Mouse (Mus musculus) liver, embryonic 13.5 days (tissue): ENCODE measurements around the gene Lhx5. TPM values are rescaled to one million over a fixed set of nuclear protein-coding genes. Genes with fewer than 3 reads are reported as not detected.

ENCODE experiments used
- ATAC-seq: fragments of 200-750 bp; cut with Nextera tagmentation; 2 replicates; pipeline ENCODE4 v1.8.0; 2017; ENCODE audit warnings: low read depth, mild to moderate bottlenecking, moderate number of reproducible peaks, moderate library complexity
- DNase-seq: peaks from one replicate; pipeline ENCODE4 v3.0.0; 2022
- H3K27ac ChIP-seq: fragments of 300-500 bp; sonication (generic); 2 replicates; pipeline ENCODE4 v1.5.1; 2015; ENCODE audit warnings: moderate library complexity, mild to moderate bottlenecking, inconsistent platforms
- H3K27me3 ChIP-seq: fragments of 300-500 bp; sonication (generic); 2 replicates; pipeline ENCODE4 v1.6.1; 2015; ENCODE audit warnings: mild to moderate bottlenecking, inconsistent platforms
- H3K36me3 ChIP-seq: fragments of 300-500 bp; sonication (generic); 2 replicates; pipeline ENCODE4 v1.6.1; 2015; ENCODE audit warnings: mild to moderate bottlenecking, inconsistent platforms
- H3K4me1 ChIP-seq: fragments of 300-500 bp; sonication (generic); replicated peaks from 2 replicates; pipeline ENCODE4 v1.6.1; 2015; ENCODE audit warnings: inconsistent platforms
- H3K4me2 ChIP-seq: fragments of 300-500 bp; sonication (generic); 2 replicates; pipeline ENCODE4 v1.6.1; 2015; ENCODE audit warnings: inconsistent platforms, mild to moderate bottlenecking, moderate library complexity
- H3K4me3 ChIP-seq: fragments of 300-500 bp; sonication (generic); replicated peaks from 2 replicates; pipeline ENCODE4 v1.5.1; 2015; ENCODE audit warnings: mild to moderate bottlenecking, inconsistent platforms
- H3K9ac ChIP-seq: fragments of 300-500 bp; sonication (generic); 2 replicates; pipeline ENCODE4 v1.6.1; 2015; ENCODE audit warnings: mild to moderate bottlenecking, inconsistent platforms
- H3K9me3 ChIP-seq: fragments of 300-500 bp; sonication (generic); replicated peaks from 2 replicates; pipeline ENCODE4 v1.6.1; 2016; ENCODE audit warnings: inconsistent platforms
- WGBS: fragments of 180-500 bp; shearing (Covaris S2); methylation state at CpG from one replicate; pipeline ENCODE4 v1.1.7; 2015; ENCODE audit not compliant: insufficient replicate concordance; 5-methylcytosine and 5-hydroxymethylcytosine counted together
- polyA plus RNA-seq: library from polyadenylated mRNA; unstranded; fragments of >200 nt; fragmentation: Nextera tagmentation; extraction: Ambion mirVana; gene quantifications from 2 replicates; pipeline ENCODE4 v1.2.1, GENCODE M21; 2015

The Lhx5 gene
- polyA plus RNA-seq: not detected in 2 replicates

GRCm38 (mm10) chr5:120431649-120432485 lies at the start of gene Lhx5:
TSS of gene Lhx5 (plus strand) at chr5:120431699.
- ATAC-seq: no peak
- H3K4me3 ChIP-seq: no peak within 1 kb of the TSS
- no peak within 1 kb of the TSS for H3K9ac ChIP-seq
- DNase-seq: no peak
- H3K4me2 ChIP-seq: no peak within 1 kb of the TSS
- H3K27me3 ChIP-seq: peaks cover 99% of the 10 kb centered on the region
- WGBS: 2% methylated on average over 69 of the region's 69 CpGs
- no peak within 1 kb of the TSS for H3K27ac ChIP-seq
- no peaks in the 10 kb centered on the region for H3K9me3 ChIP-seq
- H3K4me1 ChIP-seq: no peaks in the 10 kb centered on the region
- no peaks in the 10 kb centered on the region for H3K36me3 ChIP-seq

GRCm38 (mm10) chr5:120386361-120386760 lies 45.1 kb upstream of the Lhx5 start:
- no peak overlapping the region for H3K4me2 ChIP-seq
- no peaks in the 10 kb centered on the region for H3K9me3 ChIP-seq
- ATAC-seq: no peak
- no peaks in the 10 kb centered on the region for H3K4me1 ChIP-seq
- 48% methylated on average over 4 of the region's 4 CpGs for WGBS
- H3K27ac ChIP-seq: no peak overlapping the region
- no peak overlapping the region for H3K4me3 ChIP-seq
- no peak overlapping the region for H3K9ac ChIP-seq
- no peaks in the 10 kb centered on the region for H3K36me3 ChIP-seq
- DNase-seq: no peak
- H3K27me3 ChIP-seq: no peaks in the 10 kb centered on the region; the same call in 1 of the 2 replicates

GRCm38 (mm10) chr5:120388765-120389164 lies 42.7 kb upstream of the Lhx5 start:
- H3K4me1 ChIP-seq: no peaks in the 10 kb centered on the region

GRCm38 (mm10) chr5:120389973-120390372 lies 41.5 kb upstream of the Lhx5 start:
- Histone ChIP-seq H3K36me3 (no peaks in the 10 kb centered on the region), H3K9ac (no peak overlapping the region), H3K27ac (no peak overlapping the region), H3K4me3 (no peak overlapping the region), H3K4me1 (no peaks in the 10 kb centered on the region), H3K27me3 (peaks cover 14% of the 10 kb centered on the region; the same call in 1 of the 2 replicates), H3K4me2 (no peak overlapping the region), H3K9me3 (no peaks in the 10 kb centered on the region)
- WGBS: 56% methylated on average over 2 of the region's 2 CpGs
- ATAC-seq (no peak), DNase-seq (no peak)

More at GRCm38 (mm10) chr5:120388765-120389164, 42.7 kb upstream of the Lhx5 start:
- Histone ChIP-seq H3K9me3 (no peaks in the 10 kb centered on the region), H3K36me3 (no peaks in the 10 kb centered on the region), H3K27ac (no peak overlapping the region), H3K27me3 (peaks cover 4% of the 10 kb centered on the region; the same call in 1 of the 2 replicates), H3K9ac (no peak overlapping the region), H3K4me3 (no peak overlapping the region), H3K4me2 (no peak overlapping the region)
- DNase-seq (no peak), ATAC-seq (no peak)
- 36% methylated on average over 9 of the region's 9 CpGs for WGBS

- H3K9ac ChIP-seq: no peak overlapping the region
- no peak overlapping the region for H3K27ac ChIP-seq
- no peak overlapping the region for H3K4me2 ChIP-seq
- no peak overlapping the region for H3K4me3 ChIP-seq
- H3K9me3 ChIP-seq: no peaks in the 10 kb centered on the region
- no peak for DNase-seq
- WGBS: 39% methylated on average over 23 of the region's 25 CpGs
- H3K27me3 ChIP-seq: peaks cover 47% of the 10 kb centered on the region
- H3K4me1 ChIP-seq: no peaks in the 10 kb centered on the region
- ATAC-seq: no peak
- no peaks in the 10 kb centered on the region for H3K36me3 ChIP-seq
Observed at GRCm38 (mm10) chr5:120393871-120394667, 37.4 kb upstream of the Lhx5 start.

- WGBS: 2% methylated on average over 13 of the region's 13 CpGs
- Histone ChIP-seq H3K4me1 (no peaks in the 10 kb centered on the region), H3K9me3 (no peaks in the 10 kb centered on the region), H3K36me3 (no peaks in the 10 kb centered on the region), H3K4me2 (no peak overlapping the region), H3K27ac (no peak overlapping the region), H3K9ac (no peak overlapping the region), H3K27me3 (peaks cover 68% of the 10 kb centered on the region), H3K4me3 (no peak overlapping the region)
- no peak for DNase-seq
- no peak for ATAC-seq
Observed at GRCm38 (mm10) chr5:120397988-120398387, 33.5 kb upstream of the Lhx5 start.

- Histone ChIP-seq H3K36me3 (no peaks in the 10 kb centered on the region), H3K4me2 (no peak overlapping the region), H3K4me3 (no peak overlapping the region), H3K27me3 (peaks cover 36% of the 10 kb centered on the region), H3K27ac (no peak overlapping the region), H3K9ac (no peak overlapping the region), H3K4me1 (no peaks in the 10 kb centered on the region), H3K9me3 (no peaks in the 10 kb centered on the region)
- DNase-seq: no peak
- WGBS: 58% methylated on average over 12 of the region's 12 CpGs
- ATAC-seq: no peak
Observed at GRCm38 (mm10) chr5:120404831-120405591, 26.5 kb upstream of the Lhx5 start.

GRCm38 (mm10) chr5:120408933-120409332 lies 22.6 kb upstream of the Lhx5 start:
- no peak overlapping the region for H3K4me3 ChIP-seq
- no peaks in the 10 kb centered on the region for H3K4me1 ChIP-seq
- H3K36me3 ChIP-seq: no peaks in the 10 kb centered on the region
- H3K27ac ChIP-seq: no peak overlapping the region
- no peaks in the 10 kb centered on the region for H3K9me3 ChIP-seq
- 67% methylated on average over 14 of the region's 14 CpGs for WGBS
- ATAC-seq: no peak
- H3K9ac ChIP-seq: no peak overlapping the region
- H3K4me2 ChIP-seq: no peak overlapping the region
- H3K27me3 ChIP-seq: peaks cover 42% of the 10 kb centered on the region
- no peak for DNase-seq

- Histone ChIP-seq H3K27me3 (peaks cover 42% of the 10 kb centered on the region), H3K4me3 (no peak overlapping the region), H3K9ac (no peak overlapping the region), H3K4me1 (no peaks in the 10 kb centered on the region), H3K27ac (no peak overlapping the region), H3K4me2 (no peak overlapping the region), H3K9me3 (no peaks in the 10 kb centered on the region), H3K36me3 (no peaks in the 10 kb centered on the region)
- WGBS: 5% methylated on average over 41 of the region's 41 CpGs
- DNase-seq: no peak
- ATAC-seq: no peak
Observed at GRCm38 (mm10) chr5:120409385-120410378, 21.8 kb upstream of the Lhx5 start.

- no peak overlapping the region for H3K4me3 ChIP-seq
- peaks cover 34% of the 10 kb centered on the region for H3K27me3 ChIP-seq
- DNase-seq (no peak), ATAC-seq (no peak)
- no peaks in the 10 kb centered on the region for H3K4me1 ChIP-seq
- H3K36me3 ChIP-seq: no peaks in the 10 kb centered on the region
- 65% methylated on average over 6 of the region's 6 CpGs for WGBS
- H3K9ac ChIP-seq: no peak overlapping the region
- H3K4me2 ChIP-seq: no peak overlapping the region
- H3K27ac ChIP-seq: no peak overlapping the region
- H3K9me3 ChIP-seq: no peaks in the 10 kb centered on the region
Observed at GRCm38 (mm10) chr5:120413436-120413835, 18.1 kb upstream of the Lhx5 start.
